Comparison of ENCODE assay signal across 7 mouse cellular contexts in the genomic region with DNA sequence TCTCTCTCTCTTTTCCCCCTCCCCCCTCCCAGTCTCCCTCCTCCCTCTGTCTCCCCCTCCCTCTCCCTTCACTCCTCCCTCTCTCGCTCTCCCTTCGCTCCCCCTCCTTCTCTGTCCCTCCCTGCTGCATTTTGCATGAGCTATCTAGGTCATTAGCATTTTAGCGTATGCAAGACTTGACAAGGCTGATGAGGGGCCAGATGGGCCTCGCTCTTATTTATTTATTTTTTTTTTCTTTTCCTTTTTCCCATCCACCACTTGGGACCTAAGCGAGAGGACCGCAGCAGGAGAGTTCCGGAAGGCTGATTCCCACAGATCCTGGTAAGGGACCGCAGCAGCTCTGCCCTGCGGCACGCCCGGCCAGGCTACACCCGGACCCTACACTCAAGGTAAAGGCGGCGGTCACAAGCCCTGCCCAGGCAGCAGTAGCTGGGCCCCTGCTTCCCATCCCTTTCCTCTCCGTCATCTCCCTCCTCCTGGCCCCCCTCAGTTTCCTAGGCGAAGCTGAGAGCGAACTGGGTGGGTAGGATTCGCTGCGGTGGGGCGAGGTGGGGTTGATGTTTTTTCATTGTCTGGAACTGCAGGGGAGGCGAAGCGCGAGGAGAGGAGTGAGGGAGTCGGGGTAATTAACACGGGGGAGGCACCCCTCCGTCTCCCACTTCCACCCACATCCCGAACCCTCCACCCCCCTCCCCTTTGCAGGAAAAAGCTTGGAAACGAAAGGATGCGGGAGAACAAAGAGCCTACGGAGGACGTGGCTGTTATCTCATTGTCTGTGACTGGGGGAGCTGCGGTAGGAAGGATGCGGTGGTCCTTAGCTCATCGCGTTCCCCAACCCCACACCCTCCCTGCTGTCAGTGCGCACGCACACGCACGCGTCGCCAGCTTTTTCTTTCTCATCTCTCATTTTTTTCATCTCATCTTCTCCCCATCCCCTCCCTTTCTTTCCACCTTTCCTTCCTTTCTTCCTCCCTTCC.
DNase-seq lines count a peak whose midpoint lies in the region; ATAC-seq and TF ChIP-seq lines count a peak whose summit lies in the region.

No protein-coding gene starts in this region.

- peaks cover 95% of the 10 kb centered on the region for H3K27me3 ChIP-seq in lung, embryonic 15.5 days
- peaks cover 29% of the 10 kb centered on the region; the same call in 1 of the 2 replicates for H3K27me3 ChIP-seq in hindbrain, embryonic 11.5 days (ENCODE audit: control insufficient read depth, insufficient read depth, low read length)
- H3K27me3 ChIP-seq in liver, embryonic 12.5 days (replicated peaks), result peaks cover 100% of the 10 kb centered on the region

- no peak overlapping the region for H3K27ac ChIP-seq in lung, embryonic 15.5 days
- H3K27ac ChIP-seq in hindbrain, embryonic 11.5 days (ENCODE audit: low read depth, low read length), result peak overlapping the region; percentile 99
- no peak overlapping the region for H3K27ac ChIP-seq in liver, embryonic 12.5 days

- no peak overlapping the region for H3K9ac ChIP-seq in lung, embryonic 15.5 days
- H3K9ac ChIP-seq in hindbrain, embryonic 11.5 days (ENCODE audit: low read depth, low read length), result peak overlapping the region; percentile 95
- no peak overlapping the region for H3K9ac ChIP-seq in liver, embryonic 12.5 days

- H3K4me1 ChIP-seq in lung, embryonic 15.5 days, result peaks cover 23% of the 10 kb centered on the region
- H3K4me1 ChIP-seq in lung, adult 2 months (ENCODE audit: control insufficient read depth, insufficient read depth, low read length), result peaks cover 8% of the 10 kb centered on the region; the same call in 1 of the 2 replicates
- peaks cover 4% of the 10 kb centered on the region for H3K4me1 ChIP-seq in hindbrain, embryonic 11.5 days (replicated peaks; ENCODE audit: control insufficient read depth, insufficient read depth, low read length)
- H3K4me1 ChIP-seq in liver, embryonic 12.5 days, result peaks cover 12% of the 10 kb centered on the region

- H3K4me3 ChIP-seq in lung, embryonic 15.5 days, result peak overlapping the region; percentile 19
- H3K4me3 ChIP-seq in lung, adult 2 months (replicated peaks; ENCODE audit: extremely low read depth, low read depth, low read length), result no peak overlapping the region
- peak overlapping the region; percentile 69 for H3K4me3 ChIP-seq in hindbrain, embryonic 11.5 days (ENCODE audit: low read depth, low read length)
- H3K4me3 ChIP-seq in liver, embryonic 12.5 days, result no peak overlapping the region

- H3K36me3 ChIP-seq in lung, embryonic 15.5 days, result no peaks in the 10 kb centered on the region
- no peaks in the 10 kb centered on the region for H3K36me3 ChIP-seq in hindbrain, embryonic 11.5 days (ENCODE audit: control insufficient read depth, insufficient read depth, low read length)
- H3K36me3 ChIP-seq in liver, embryonic 12.5 days, result no peaks in the 10 kb centered on the region

- no peak for TF ChIP-seq CTCF in lung, adult 2 months (IDR thresholded peaks at IDR 0.05; ENCODE audit: insufficient read depth, low read length)

- H3K9me3 ChIP-seq in lung, embryonic 15.5 days, result no peaks in the 10 kb centered on the region
- H3K9me3 ChIP-seq in hindbrain, embryonic 11.5 days (ENCODE audit: control insufficient read depth, low read length), result no peaks in the 10 kb centered on the region
- no peaks in the 10 kb centered on the region for H3K9me3 ChIP-seq in liver, embryonic 12.5 days (replicated peaks)

- no peak for TF ChIP-seq POLR2A in lung, adult 2 months (IDR thresholded peaks at IDR 0.05; ENCODE audit: borderline replicate concordance, extremely low read depth, low read depth, low read length)

- ATAC-seq in lung, embryonic 15.5 days (ENCODE audit: borderline replicate concordance, extremely low read depth, low FRiP score, low TSS enrichment), result no peak
- ATAC-seq in hindbrain, embryonic 11.5 days (ENCODE audit: low FRiP score), result peak; percentile 36
- no peak for ATAC-seq in liver, embryonic 12.5 days

- H3K4me2 ChIP-seq in lung, embryonic 15.5 days, result peak overlapping the region; percentile 45
- peak overlapping the region; percentile 85 for H3K4me2 ChIP-seq in hindbrain, embryonic 11.5 days (replicated peaks; ENCODE audit: low read depth, low read length)
- peak overlapping the region; percentile 27 for H3K4me2 ChIP-seq in liver, embryonic 12.5 days

- under 1% methylated on average over 41 of the region's 41 CpGs for WGBS in lung, embryonic 15.5 days
- WGBS in lung, adult 2 months, result 2% methylated on average over 41 of the region's 41 CpGs
- WGBS in hindbrain, embryonic 11.5 days, result under 1% methylated on average over 41 of the region's 41 CpGs
- WGBS in liver, embryonic 12.5 days (ENCODE audit: insufficient replicate concordance), result 2% methylated on average over 41 of the region's 41 CpGs

- no peak for DNase-seq in lung, adult 2 months
- DNase-seq in cerebellum, postnatal 14 days, result peak; percentile 85 to 86
- peak; percentile 71 for DNase-seq in hindbrain, embryonic 11.5 days (ENCODE audit: low spot score)
- no peak for DNase-seq in adrenal gland, postnatal 4 days (ENCODE audit: low spot score in 2 of 2)
- DNase-seq in adrenal gland, adult 8-10 months, result no peak

Comparison
In these comparisons a context has a peak if more than half of its experiments do, and no peak if none do; other contexts are left out.
1. H3K4me3 ChIP-seq: peak in lung, embryonic 15.5 days (single experiment) and hindbrain, embryonic 11.5 days (single experiment); none in lung, adult 2 months (single experiment) and liver, embryonic 12.5 days (single experiment).
2. H3K4me2 ChIP-seq: peak in every context shown above with its lines; median percentile 85 in hindbrain, embryonic 11.5 days; 45 in lung, embryonic 15.5 days; 27 in liver, embryonic 12.5 days.
3. DNase-seq: peak in cerebellum, postnatal 14 days (2 of 2) and hindbrain, embryonic 11.5 days (single experiment); none in lung, adult 2 months (single experiment), adrenal gland, postnatal 4 days (0 of 2) and adrenal gland, adult 8-10 months (single experiment).